11 mouse cellular contexts compared by ENCODE assay signal in the genomic region with DNA sequence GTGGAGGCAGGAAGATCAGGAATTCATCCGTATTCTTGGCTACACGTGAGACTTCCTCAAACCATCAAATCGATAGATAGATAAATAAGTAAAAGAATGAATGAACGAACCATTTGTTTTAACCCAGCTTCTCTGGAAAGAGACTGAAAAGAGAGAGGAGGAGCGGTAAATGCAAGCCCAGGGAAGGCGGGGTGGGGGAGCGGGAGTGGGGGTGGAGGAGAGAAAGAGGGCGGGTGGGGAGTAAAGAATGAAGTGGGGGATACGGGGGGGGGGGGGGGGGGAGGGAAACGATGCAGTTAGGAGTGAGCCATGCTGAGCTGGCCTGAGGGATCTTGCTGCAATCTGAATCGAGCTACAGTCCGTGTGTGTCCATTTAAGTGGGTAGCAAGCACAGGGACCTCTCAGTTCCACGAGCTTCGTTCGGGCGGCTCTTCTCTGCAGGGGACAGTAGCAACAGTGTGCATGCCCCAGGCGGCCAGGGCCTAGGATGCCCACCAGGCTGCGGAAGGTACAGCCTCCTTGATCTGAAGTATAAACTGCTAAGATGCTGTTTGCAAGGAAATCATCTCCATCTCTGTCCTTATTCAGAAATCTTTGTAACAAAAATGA. TPM values are rescaled to one million over a fixed set of nuclear protein-coding genes. Genes with fewer than 3 reads are reported as not detected.
DNase-seq lines count a peak whose midpoint lies in the region; ATAC-seq and TF ChIP-seq lines count a peak whose summit lies in the region.
"Had no signal": no experiment of that assay in that cellular context is flagged by ENCODE, and none has a peak within 500 bp of the region (broad histone marks: within the 10 kb centered on the region; RNA-seq: fewer than 3 reads in every experiment).

No protein-coding gene starts in this region.

- DNase-seq in heart, postnatal 14 days = no peak
- peak; percentile 50 for DNase-seq in midbrain, embryonic 14.5 days
- no peak for DNase-seq in thymus, adult 2 months
- no peak for DNase-seq in urinary bladder, postnatal 10 days (ENCODE audit: low spot score)
- no peak for DNase-seq in lung, adult 2 months

- no peak overlapping the region for H3K27ac ChIP-seq in heart, embryonic 15.5 days
- H3K27ac ChIP-seq in cortical plate, adult 2 months (ENCODE audit: insufficient read depth, low read length) = no peak overlapping the region
- no peak overlapping the region for H3K27ac ChIP-seq in hindbrain, embryonic 12.5 days
- no peak overlapping the region for H3K27ac ChIP-seq in midbrain, embryonic 14.5 days (replicated peaks; ENCODE audit: low read depth, low read length)
- H3K27ac ChIP-seq in thymus, adult 2 months (ENCODE audit: control insufficient read depth, insufficient read depth, low read length) = no peak overlapping the region

- H3K36me3 ChIP-seq in heart, embryonic 15.5 days = no peaks in the 10 kb centered on the region
- no peaks in the 10 kb centered on the region for H3K36me3 ChIP-seq in hindbrain, embryonic 12.5 days
- no peaks in the 10 kb centered on the region for H3K36me3 ChIP-seq in midbrain, embryonic 14.5 days (ENCODE audit: control insufficient read depth, insufficient read depth, low read length)
- H3K36me3 ChIP-seq in thymus, adult 2 months (ENCODE audit: control insufficient read depth, insufficient read depth, low read length) = no peaks in the 10 kb centered on the region
- H3K36me3 ChIP-seq: G1E had no signal

- ATAC-seq in heart, embryonic 15.5 days (replicated peaks; ENCODE audit: insufficient number of reproducible peaks, insufficient read depth, low FRiP score, low read depth) = no peak
- peak; percentile 32 for ATAC-seq in hindbrain, embryonic 12.5 days (ENCODE audit: low FRiP score)
- peak; percentile 20; the same call in 1 of the 2 replicates for ATAC-seq in midbrain, embryonic 14.5 days (ENCODE audit: low FRiP score, low TSS enrichment)

- no peak for TF ChIP-seq POLR2A in cortical plate, adult 2 months (IDR thresholded peaks at IDR 0.05; ENCODE audit: extremely low read depth, insufficient read depth, low read length)
- TF ChIP-seq POLR2A in thymus, adult 2 months (IDR thresholded peaks at IDR 0.05; ENCODE audit: control insufficient read depth, extremely low read depth, insufficient read depth, low read length, poor library complexity) = no peak
- no peak for TF ChIP-seq POLR2A in lung, adult 2 months (IDR thresholded peaks at IDR 0.05; ENCODE audit: borderline replicate concordance, extremely low read depth, low read depth, low read length)

- peak overlapping the region; percentile 52 for H3K4me2 ChIP-seq in heart, embryonic 15.5 days
- peak overlapping the region; percentile 54 for H3K4me2 ChIP-seq in hindbrain, embryonic 12.5 days (replicated peaks)
- H3K4me2 ChIP-seq in midbrain, embryonic 14.5 days (ENCODE audit: low read length) = peak overlapping the region; percentile 51

- no peaks in the 10 kb centered on the region for H3K27me3 ChIP-seq in heart, embryonic 15.5 days
- H3K27me3 ChIP-seq in hindbrain, embryonic 12.5 days = no peaks in the 10 kb centered on the region
- H3K27me3 ChIP-seq in midbrain, embryonic 14.5 days (ENCODE audit: control insufficient read depth, insufficient read depth, low read length) = no peaks in the 10 kb centered on the region
- no peaks in the 10 kb centered on the region for H3K27me3 ChIP-seq in thymus, adult 2 months (ENCODE audit: control insufficient read depth, insufficient read depth, low read length)

- no peak for TF ChIP-seq CTCF in cortical plate, adult 2 months (IDR thresholded peaks at IDR 0.05; ENCODE audit: extremely low read depth, insufficient read depth, low read length)
- TF ChIP-seq CTCF in thymus, adult 2 months (IDR thresholded peaks at IDR 0.05; ENCODE audit: borderline replicate concordance, control insufficient read depth, extremely low read depth, insufficient read depth, low read length, poor library complexity) = no peak
- TF ChIP-seq CTCF in lung, adult 2 months (IDR thresholded peaks at IDR 0.05; ENCODE audit: insufficient read depth, low read length) = no peak

- no peaks in the 10 kb centered on the region for H3K9me3 ChIP-seq in heart, embryonic 15.5 days (replicated peaks)
- H3K9me3 ChIP-seq in hindbrain, embryonic 12.5 days (replicated peaks) = no peaks in the 10 kb centered on the region
- H3K9me3 ChIP-seq in midbrain, embryonic 14.5 days (ENCODE audit: control insufficient read depth, low read length) = no peaks in the 10 kb centered on the region
- H3K9me3 ChIP-seq: G1E had no signal

- peak overlapping the region; percentile 17; the same call in 1 of the 2 replicates for H3K4me3 ChIP-seq in heart, embryonic 15.5 days
- H3K4me3 ChIP-seq in cortical plate, adult 2 months (ENCODE audit: insufficient read depth, low read length) = peak overlapping the region; percentile 8; the same call in 1 of the 2 replicates
- peak overlapping the region; percentile 26 for H3K4me3 ChIP-seq in hindbrain, embryonic 12.5 days
- peak overlapping the region; percentile 24 for H3K4me3 ChIP-seq in midbrain, embryonic 14.5 days (replicated peaks; ENCODE audit: low read depth, low read length)
- H3K4me3 ChIP-seq in thymus, adult 2 months (ENCODE audit: control insufficient read depth, insufficient read depth, low read length) = no peak overlapping the region
- no peak overlapping the region for H3K4me3 ChIP-seq in lung, adult 2 months (replicated peaks; ENCODE audit: extremely low read depth, low read depth, low read length)
- H3K4me3 ChIP-seq: erythroblast, embryonic 14.5 days; myocyte had no signal

- intact Hi-C loops in heart, postnatal 14 days (cut with DNase I) = no loop called here

- H3K9ac ChIP-seq in heart, embryonic 15.5 days = no peak overlapping the region
- peak overlapping the region; percentile 27; the same call in 1 of the 2 replicates for H3K9ac ChIP-seq in hindbrain, embryonic 12.5 days
- 0 out of 2 replicates have a peak overlapping the region, but pooled peaks have one; percentile 31 for H3K9ac ChIP-seq in midbrain, embryonic 14.5 days (replicated peaks; ENCODE audit: low read length)

- peaks cover 9% of the 10 kb centered on the region for H3K4me1 ChIP-seq in heart, embryonic 15.5 days (replicated peaks)
- no peaks in the 10 kb centered on the region for H3K4me1 ChIP-seq in cortical plate, adult 2 months (ENCODE audit: control insufficient read depth, insufficient read depth, low read length)
- H3K4me1 ChIP-seq in hindbrain, embryonic 12.5 days = peaks cover 25% of the 10 kb centered on the region
- H3K4me1 ChIP-seq in midbrain, embryonic 14.5 days (ENCODE audit: control insufficient read depth, insufficient read depth, low read length) = peaks cover 14% of the 10 kb centered on the region; the same call in 1 of the 2 replicates
- no peaks in the 10 kb centered on the region for H3K4me1 ChIP-seq in thymus, adult 2 months (replicated peaks; ENCODE audit: control insufficient read depth, insufficient read depth, low read length)
- H3K4me1 ChIP-seq in lung, adult 2 months (ENCODE audit: control insufficient read depth, insufficient read depth, low read length) = 0 out of 2 replicates have a peak, but pooled peaks cover 2% of the 10 kb centered on the region

- WGBS in heart, embryonic 15.5 days = 4% methylated on average over 15 of the region's 18 CpGs
- 2% methylated on average over 15 of the region's 18 CpGs for WGBS in hindbrain, embryonic 12.5 days
- under 1% methylated on average over 18 of the region's 18 CpGs for WGBS in midbrain, embryonic 14.5 days
- 45% methylated on average over 17 of the region's 18 CpGs for WGBS in thymus, adult 2 months
- 11% methylated on average over 16 of the region's 18 CpGs for WGBS in lung, adult 2 months

RNA-seq across cellular contexts. Expression of a gene that starts 3.3 kb away (rescaled TPM):
- 0.32 and 0.57 TPM in 2 replicates for polyA plus RNA-seq in heart, embryonic 15.5 days (2015; fragmentation: Nextera tagmentation; extraction: Ambion mirVana)
- under 1 TPM in 1 of 2 experiments, not detected in 1; 0.26 TPM for total RNA-seq in heart, postnatal 14 days (2021)
- 0.33 and 0.47 TPM in 2 replicates for polyA plus RNA-seq in cortical plate, adult 2 months (2012; rRNA removed)
- 1.4 and 2.0 TPM in 2 replicates for polyA plus RNA-seq in hindbrain, embryonic 12.5 days (2016; fragmentation: Nextera tagmentation; extraction: Ambion mirVana)
- polyA plus RNA-seq in midbrain, embryonic 14.5 days (2014; fragmentation: Nextera tagmentation; extraction: Ambion mirVana) = 1.2 and 1.7 TPM in 2 replicates
- 0.12 TPM in 1 of 2 replicates, not detected in the other for polyA plus RNA-seq in thymus, adult 2 months (2012; rRNA removed)
- polyA plus RNA-seq in lung, adult 2 months (2012; rRNA removed) = 0.07 TPM in 1 of 2 replicates, not detected in the other
- total RNA-seq: G1E had no signal
- polyA plus RNA-seq: erythroblast, embryonic 14.5 days had no signal

RNA-seq across cellular contexts. Expression of a gene that starts 16.4 kb away (rescaled TPM):
- 5.0 and 7.4 TPM in 2 replicates for polyA plus RNA-seq in heart, embryonic 15.5 days (2015; fragmentation: Nextera tagmentation; extraction: Ambion mirVana)
- total RNA-seq in heart, postnatal 14 days (2021) = 1 to 10 TPM; 8.5 to 9.2 TPM
- 14.4 and 15.0 TPM in 2 replicates for polyA plus RNA-seq in cortical plate, adult 2 months (2012; rRNA removed)
- polyA plus RNA-seq in hindbrain, embryonic 12.5 days (2016; fragmentation: Nextera tagmentation; extraction: Ambion mirVana) = 24.6 and 24.9 TPM in 2 replicates
- polyA plus RNA-seq in midbrain, embryonic 14.5 days (2014; fragmentation: Nextera tagmentation; extraction: Ambion mirVana) = 12.7 and 24.1 TPM in 2 replicates
- 15.9 and 18.6 TPM in 2 replicates for polyA plus RNA-seq in thymus, adult 2 months (2012; rRNA removed)
- polyA plus RNA-seq in lung, adult 2 months (2012; rRNA removed) = 4.4 and 5.4 TPM in 2 replicates

Comparison
In these comparisons a context has a peak if more than half of its experiments do, and no peak if none do; other contexts are left out.
1. H3K4me3 ChIP-seq: peak in heart, embryonic 15.5 days (single experiment), cortical plate, adult 2 months (single experiment), hindbrain, embryonic 12.5 days (single experiment) and midbrain, embryonic 14.5 days (single experiment); none in thymus, adult 2 months (single experiment) and lung, adult 2 months (single experiment).
2. Peak in every context shown above with its lines, with median percentiles within 50 percentile points of each other: H3K4me2 ChIP-seq.